Mouse (Mus musculus): Measurements from ENCODE around the gene Dst. TPM values are rescaled to one million over a fixed set of nuclear protein-coding genes. Genes with fewer than 3 reads are reported as not detected.

Gene Dst
- total RNA-seq, 2 experiments from 2014 or later, result 7.0 to 9.2 TPM

- ATAC-seq (replicated peaks; ENCODE audit: low FRiP score, poor library complexity, severe bottlenecking), result no peak
These were observed 105.5 kb downstream of the Dst start for GRCm38 (mm10) chr1:34013490-34013889.

- no peak for ATAC-seq (replicated peaks; ENCODE audit: low FRiP score, poor library complexity, severe bottlenecking)
These were observed 108.8 kb downstream of the Dst start for GRCm38 (mm10) chr1:34016780-34017179.

GRCm38 (mm10) chr1:34017323-34017722 lies 109.3 kb downstream of the Dst start:
- no peak for ATAC-seq (replicated peaks; ENCODE audit: low FRiP score, poor library complexity, severe bottlenecking)

- ATAC-seq (replicated peaks; ENCODE audit: low FRiP score, poor library complexity, severe bottlenecking), result no peak
These were observed 112.6 kb downstream of the Dst start for GRCm38 (mm10) chr1:34020599-34020998.

- no peak for ATAC-seq (replicated peaks; ENCODE audit: low FRiP score, poor library complexity, severe bottlenecking)
These were observed 113.5 kb downstream of the Dst start for GRCm38 (mm10) chr1:34021574-34021973.

GRCm38 (mm10) chr1:34023154-34023553 lies 115.1 kb downstream of the Dst start:
- ATAC-seq (replicated peaks; ENCODE audit: low FRiP score, poor library complexity, severe bottlenecking), result no peak

GRCm38 (mm10) chr1:34025879-34026278 lies 117.9 kb downstream of the Dst start:
- ATAC-seq (replicated peaks; ENCODE audit: low FRiP score, poor library complexity, severe bottlenecking), result no peak

GRCm38 (mm10) chr1:34028722-34029121 lies 120.7 kb downstream of the Dst start:
- ATAC-seq (replicated peaks; ENCODE audit: low FRiP score, poor library complexity, severe bottlenecking), result no peak

- no peak for ATAC-seq (replicated peaks; ENCODE audit: low FRiP score, poor library complexity, severe bottlenecking)
These were observed 122.5 kb downstream of the Dst start for GRCm38 (mm10) chr1:34030330-34031021.

GRCm38 (mm10) chr1:34033052-34033451 lies 125.0 kb downstream of the Dst start:
- no peak for ATAC-seq (replicated peaks; ENCODE audit: low FRiP score, poor library complexity, severe bottlenecking)

- no peak for ATAC-seq (replicated peaks; ENCODE audit: low FRiP score, poor library complexity, severe bottlenecking)
These were observed 125.5 kb downstream of the Dst start for GRCm38 (mm10) chr1:34033478-34033877.

- ATAC-seq (replicated peaks; ENCODE audit: low FRiP score, poor library complexity, severe bottlenecking), result no peak
These were observed 125.9 kb downstream of the Dst start for GRCm38 (mm10) chr1:34033958-34034357.

GRCm38 (mm10) chr1:34036111-34036510 lies 128.1 kb downstream of the Dst start:
- no peak for ATAC-seq (replicated peaks; ENCODE audit: low FRiP score, poor library complexity, severe bottlenecking)

GRCm38 (mm10) chr1:34038571-34038970 lies 130.5 kb downstream of the Dst start:
- no peak for ATAC-seq (replicated peaks; ENCODE audit: low FRiP score, poor library complexity, severe bottlenecking)

- no peak for ATAC-seq (replicated peaks; ENCODE audit: low FRiP score, poor library complexity, severe bottlenecking)
These were observed 132.0 kb downstream of the Dst start for GRCm38 (mm10) chr1:34040049-34040448.

GRCm38 (mm10) chr1:34040901-34041721 lies 133.1 kb downstream of the Dst start:
- ATAC-seq (replicated peaks; ENCODE audit: low FRiP score, poor library complexity, severe bottlenecking), result no peak

- no peak for ATAC-seq (replicated peaks; ENCODE audit: low FRiP score, poor library complexity, severe bottlenecking)
These were observed 134.3 kb downstream of the Dst start for GRCm38 (mm10) chr1:34042299-34042698.

GRCm38 (mm10) chr1:34043327-34043726 lies 135.3 kb downstream of the Dst start:
- no peak for ATAC-seq (replicated peaks; ENCODE audit: low FRiP score, poor library complexity, severe bottlenecking)

GRCm38 (mm10) chr1:34043836-34044550 lies 136.0 kb downstream of the Dst start:
- no peak for ATAC-seq (replicated peaks; ENCODE audit: low FRiP score, poor library complexity, severe bottlenecking)

- ATAC-seq (replicated peaks; ENCODE audit: low FRiP score, poor library complexity, severe bottlenecking), result no peak
These were observed 136.7 kb downstream of the Dst start for GRCm38 (mm10) chr1:34044675-34045074.

GRCm38 (mm10) chr1:34047285-34047684 lies 139.3 kb downstream of the Dst start:
- no peak for ATAC-seq (replicated peaks; ENCODE audit: low FRiP score, poor library complexity, severe bottlenecking)
